Mouse (Mus musculus) adipocyte (in vitro differentiated cells): Measurements from ENCODE around the gene Tgm2.
A peak's percentile ranks its signal among the peaks of the same experiment; 100 is the strongest.

ENCODE experiments used
- DNase-seq: peaks from one replicate; pipeline ENCODE4 v3.0.0-alpha.2; 2016; ENCODE audit warnings: low spot score

Gene Tgm2

DNA sequence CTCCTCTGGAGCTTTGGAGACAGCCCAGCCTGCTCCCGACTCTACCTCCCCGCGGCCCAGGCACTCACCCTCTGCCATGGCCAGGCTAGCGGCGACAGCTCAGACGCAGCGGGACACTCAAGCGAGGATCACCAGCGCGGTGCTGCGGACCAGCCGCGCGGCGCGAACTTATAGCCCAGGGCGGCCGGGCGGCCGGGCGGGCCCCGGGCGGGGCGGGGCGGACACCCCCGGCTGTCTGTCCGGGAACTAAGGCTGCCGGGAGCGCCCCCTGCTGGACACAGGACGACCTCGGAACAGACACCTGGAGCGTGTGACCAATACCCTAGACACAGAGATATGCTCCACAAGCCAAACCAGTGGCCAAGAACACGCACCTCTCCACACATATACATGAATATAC is at the start of gene Tgm2:
TSS of gene Tgm2 (minus strand) at position 214 of the 400 bp plus-strand sequence.
- peak; percentile 59 for DNase-seq

DNA sequence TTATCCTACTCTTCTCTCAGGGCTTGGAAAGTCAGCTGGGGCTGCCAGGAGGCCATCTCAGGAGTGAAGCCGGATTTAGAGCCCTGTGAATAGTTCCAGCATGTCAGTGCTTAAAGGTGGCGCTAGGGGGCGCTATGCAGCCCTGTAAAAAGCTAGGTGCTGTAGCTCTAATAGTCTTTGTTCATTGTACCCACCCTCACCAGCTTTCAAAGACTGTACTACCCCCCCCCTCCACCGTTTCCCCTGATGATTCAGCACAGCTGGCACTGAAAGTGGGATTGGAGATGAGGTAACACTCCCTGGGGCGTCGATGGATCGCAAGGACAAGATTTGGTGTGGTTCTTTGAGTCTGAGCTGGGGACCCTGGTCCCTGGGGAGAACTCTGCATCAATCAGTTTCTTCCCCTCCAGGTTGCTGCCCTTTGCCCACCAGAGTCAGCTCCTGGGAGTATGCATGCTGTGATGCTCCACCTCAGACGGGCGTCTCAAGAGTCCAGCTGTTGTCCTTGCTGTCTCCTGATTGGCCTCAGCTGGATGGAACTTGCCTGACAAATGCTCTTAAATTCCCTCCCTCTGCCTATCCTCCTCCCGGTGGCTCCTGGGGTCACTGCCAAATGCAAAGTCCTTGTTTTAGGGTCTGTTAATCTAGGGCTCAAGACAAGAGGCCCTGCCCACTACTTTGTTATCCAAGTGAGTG is 48.9 kb upstream of the Tgm2 start:
- peak; percentile 56 for DNase-seq

DNA sequence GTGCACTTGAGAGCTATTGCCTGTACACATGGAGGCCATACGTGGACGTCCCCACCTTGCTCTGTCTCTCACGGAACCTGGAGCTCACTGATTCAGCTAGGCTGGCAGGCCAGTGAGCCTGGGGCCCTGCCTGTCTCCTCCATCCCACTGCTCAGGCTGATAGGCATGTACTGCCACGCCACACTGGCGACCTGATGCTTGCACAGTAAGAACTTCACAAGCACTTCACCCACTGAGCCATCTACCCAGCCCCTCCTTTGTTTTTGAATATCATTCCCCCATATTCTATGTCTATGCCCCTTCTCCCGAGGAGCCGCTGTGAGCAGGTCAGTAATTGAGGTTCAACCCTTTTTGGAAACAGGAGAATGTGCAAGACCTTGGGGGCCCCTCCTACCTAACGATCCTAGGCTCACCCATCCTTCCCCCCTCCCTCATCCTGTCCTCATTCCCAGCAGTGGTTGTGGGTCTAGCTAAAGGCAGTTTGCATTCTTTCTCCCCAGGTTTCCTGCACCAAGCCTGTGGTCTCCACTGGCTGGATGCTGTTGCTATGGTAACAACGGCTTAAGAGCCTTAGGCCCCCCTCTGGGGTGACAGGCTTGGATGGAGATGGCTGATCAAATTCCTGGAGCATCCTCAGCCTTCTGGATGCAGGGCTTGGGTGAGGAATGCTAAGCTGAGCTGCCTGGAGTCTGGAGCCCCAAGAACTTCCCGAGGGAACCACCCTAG is 47.5 kb upstream of the Tgm2 start:
- DNase-seq, result no peak

DNA sequence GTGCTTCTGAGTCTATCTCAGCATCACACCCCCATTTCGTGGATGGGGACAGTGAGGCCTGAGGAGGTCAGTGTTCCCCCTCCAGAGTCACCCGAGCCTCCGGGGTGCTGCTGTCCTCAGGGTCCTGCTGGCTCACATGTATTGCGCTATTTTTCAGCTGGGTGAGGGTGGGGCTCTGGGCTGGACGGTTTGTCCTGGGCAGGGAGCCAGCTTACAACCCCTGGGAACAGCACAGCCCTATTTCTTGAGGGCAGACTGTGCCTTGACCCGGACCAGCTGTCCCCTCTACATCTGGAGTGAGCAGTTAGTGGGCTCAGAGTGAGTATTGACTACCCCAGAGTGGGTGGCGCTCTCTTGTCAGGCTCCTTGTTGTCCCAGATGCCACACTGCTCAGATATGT is 44.9 kb upstream of the Tgm2 start:
- DNase-seq, result peak; percentile 54

DNA sequence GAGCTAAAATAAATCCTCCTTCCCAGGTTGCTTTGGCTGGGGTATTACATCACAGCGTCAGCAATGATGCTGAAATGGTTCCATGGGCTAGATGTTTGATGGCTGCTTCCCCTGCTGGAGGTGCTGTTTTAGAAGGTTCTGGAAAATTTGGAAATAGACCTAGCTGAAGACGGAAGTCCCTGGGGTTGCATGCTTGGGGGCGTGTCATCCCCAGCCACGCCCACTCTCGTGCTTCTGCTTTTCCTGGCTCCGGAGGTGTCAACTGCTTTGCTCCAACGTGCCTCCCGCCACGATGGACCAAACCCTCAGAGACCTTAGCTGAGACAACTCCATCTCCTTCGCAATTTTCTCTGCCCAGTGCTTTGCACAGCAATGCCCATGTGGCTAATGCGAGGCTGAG is 43.2 kb upstream of the Tgm2 start:
- DNase-seq, result no peak

DNA sequence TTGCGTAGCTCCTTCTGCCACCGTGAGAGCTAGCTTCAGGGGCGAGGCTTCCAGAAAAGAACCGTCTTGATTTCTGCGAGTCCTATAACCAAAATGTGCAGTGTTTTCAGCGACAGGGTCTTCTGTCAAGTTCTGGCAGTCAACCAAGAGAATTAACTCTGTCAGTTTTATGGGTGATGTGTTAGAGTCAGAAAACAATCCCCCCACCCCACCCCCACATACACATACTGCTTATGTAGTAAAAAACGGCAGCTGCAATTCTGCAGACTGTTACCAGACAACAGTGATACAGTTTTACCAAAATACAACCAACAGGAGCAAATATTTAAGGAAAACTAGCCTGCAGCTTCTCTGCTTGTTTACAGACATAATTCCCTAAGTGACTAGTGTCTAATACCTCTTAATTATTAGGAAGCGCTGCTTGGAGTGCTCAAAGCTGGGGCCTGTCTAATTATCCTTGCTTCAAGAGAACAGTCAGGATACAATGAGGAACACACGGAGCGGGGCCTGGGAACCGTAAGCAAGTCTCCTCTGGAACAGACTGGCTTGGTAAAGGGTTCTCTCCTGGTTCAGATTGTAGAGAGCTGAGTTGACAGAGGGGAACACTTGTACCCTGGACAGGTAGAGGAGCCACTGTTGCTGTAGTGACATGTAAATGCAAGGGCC is 40.1 kb upstream of the Tgm2 start:
- DNase-seq, result no peak

DNA sequence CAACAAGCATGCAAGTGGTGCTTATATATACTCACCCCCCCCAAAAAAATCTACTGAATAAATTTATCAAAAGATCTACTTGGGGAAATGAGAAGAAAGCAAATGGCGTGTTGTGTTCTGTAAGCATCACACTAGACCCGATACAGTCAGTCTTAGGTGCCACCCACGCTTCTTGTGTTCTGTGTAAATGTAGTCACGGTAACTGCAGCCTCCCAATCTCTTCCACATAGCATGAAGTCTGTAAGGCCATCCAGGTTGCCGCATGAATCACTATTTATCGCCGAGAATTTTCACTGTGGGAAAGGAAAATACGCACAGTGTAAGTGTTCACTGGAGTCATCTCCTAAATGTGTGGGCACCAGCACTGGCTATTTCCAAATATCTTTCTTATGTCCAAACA is 37.0 kb upstream of the Tgm2 start:
- no peak for DNase-seq

DNA sequence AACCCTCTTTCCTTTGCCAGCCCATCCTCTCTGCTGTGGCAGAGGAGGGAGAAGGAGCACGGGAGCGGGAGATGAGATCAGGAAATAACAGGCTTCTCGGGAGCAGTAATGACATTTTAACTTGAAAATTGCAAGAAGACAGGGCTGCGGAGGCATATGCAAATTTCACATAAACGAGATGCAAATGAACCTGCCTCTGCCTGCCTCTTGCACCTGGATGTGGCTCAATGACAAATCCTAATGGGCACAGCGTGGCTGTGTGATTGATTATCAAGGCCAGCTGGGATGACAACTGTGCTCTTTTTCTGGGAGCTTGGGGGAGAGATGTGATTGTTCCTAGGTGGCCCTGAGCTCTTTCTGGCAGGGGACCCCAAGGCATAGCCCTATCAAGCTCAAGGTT is 35.7 kb upstream of the Tgm2 start:
- DNase-seq, result no peak

DNA sequence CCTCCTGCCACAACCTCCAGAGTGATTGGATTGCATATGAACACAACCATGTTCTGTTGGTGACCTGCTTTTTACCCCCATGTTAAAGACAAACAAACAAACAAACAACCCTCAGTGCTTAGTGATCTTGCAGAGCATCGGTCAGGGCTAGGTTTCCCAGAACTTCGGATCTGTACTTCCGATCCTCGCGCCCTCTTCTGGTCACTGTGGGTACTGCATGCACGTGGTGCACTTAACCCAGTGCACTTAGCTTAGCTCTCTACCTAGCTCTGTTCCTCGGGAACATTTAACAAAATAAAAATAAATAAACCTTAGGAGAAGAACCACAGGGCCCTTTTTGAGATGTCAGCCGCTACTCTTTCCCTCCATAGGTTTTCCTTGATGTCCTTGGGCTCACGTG is 34.6 kb upstream of the Tgm2 start:
- no peak for DNase-seq

DNA sequence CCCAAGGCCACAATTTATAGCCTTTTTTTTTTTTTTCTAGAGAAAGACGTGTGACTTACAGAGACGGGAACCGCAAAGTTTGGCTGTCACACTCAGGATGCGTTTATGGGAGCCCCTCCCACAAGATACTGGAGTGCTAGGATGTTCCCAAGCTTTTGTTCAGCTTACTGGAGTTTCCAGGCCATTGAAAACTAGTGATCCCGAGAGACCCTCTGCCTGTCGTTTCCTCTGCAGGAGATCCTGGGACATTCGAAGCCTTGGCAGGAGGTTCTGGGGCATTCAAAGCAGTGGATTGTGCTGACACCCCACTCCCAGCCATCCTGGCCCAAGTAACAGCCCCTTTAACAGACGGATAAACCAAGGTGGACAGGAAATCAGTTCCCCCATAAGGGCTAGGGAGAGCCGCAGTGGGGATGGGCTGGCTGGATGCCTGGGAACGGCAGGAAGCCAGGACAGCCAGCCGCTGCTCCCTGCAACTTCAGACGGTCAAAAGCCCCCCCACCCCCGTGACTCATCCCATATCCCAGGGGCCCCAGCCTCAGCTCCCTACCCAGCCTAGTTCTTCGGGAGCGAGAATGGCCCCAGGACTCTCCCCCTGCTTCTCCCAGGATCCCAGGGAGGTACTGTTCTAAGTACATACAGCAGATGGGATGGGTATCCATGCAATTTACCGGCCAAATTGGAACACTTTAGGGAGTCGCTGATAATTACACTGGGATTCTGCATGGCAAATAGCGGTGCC is 33.3 kb upstream of the Tgm2 start:
- DNase-seq, result no peak

DNA sequence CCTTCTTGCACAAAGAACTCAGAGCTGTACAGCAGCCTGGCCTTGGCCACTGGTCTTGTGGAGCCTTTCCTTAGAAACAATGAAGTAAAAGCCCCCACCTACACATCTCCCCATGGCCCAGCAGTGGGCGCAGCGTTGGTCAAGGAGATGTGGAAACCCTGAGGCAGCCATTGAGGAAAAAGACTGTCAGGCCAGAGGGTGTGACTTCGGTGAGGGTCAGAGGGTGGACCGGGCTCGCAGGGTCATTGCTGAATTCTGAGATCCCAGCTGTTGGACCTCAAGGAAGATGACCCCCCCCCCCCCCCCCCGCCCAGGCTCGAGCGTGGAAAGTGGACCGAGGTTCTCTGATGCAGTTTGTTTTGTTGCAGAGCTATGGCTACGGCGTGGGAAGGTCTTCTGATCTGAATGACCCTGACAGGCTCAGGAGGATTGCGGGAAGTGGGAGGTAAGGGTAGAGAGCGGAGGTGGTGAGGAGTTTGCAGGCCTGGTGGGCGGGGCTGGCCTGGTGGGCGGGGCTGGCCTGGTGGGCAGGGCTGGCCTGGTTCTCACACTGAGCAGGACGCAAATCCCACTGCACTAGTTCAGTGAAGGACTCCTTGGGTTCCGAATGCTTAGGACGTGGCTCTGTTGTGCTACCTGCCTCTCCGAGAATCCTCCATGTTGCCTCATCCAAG is 32.6 kb upstream of the Tgm2 start:
- no peak for DNase-seq

DNA sequence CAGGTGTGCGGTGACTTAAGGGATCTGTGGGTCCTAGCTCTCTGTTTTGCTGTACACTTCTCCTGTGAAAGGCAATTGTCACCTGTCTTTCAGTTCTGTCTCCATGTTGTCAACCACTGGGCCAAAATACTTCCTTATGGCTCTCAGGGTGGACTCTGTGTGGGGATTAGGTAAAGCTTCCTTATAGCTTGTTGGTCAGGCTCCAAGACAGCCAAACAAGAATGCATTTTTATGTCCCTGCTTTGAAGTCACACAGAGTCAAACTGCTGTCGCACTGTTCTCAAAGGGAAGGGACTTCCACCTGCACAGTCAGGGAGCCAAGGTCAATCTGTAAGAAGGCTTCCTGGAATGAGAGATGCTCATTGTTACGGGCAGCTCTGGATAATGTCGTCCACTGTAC is 31.9 kb upstream of the Tgm2 start:
- DNase-seq, result no peak

DNA sequence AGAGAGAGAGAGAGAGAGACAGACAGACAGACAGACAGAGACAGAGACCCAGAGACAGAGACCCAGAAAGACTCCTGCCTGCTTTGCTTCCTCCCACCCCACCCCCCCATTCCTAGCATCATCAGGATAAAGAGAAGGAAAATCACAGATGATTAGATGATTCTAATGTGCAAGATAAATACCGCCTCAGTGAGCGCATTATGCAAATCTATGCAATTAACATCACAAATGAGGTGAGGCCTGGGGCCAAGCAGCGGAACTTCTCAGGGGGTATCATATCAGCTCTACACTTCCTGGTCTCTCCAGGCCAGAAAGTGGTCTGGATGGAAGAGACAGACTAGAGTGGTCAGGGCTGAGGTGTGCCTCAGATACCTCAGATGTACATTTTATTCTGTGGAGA is 31.3 kb upstream of the Tgm2 start:
- DNase-seq, result no peak

DNA sequence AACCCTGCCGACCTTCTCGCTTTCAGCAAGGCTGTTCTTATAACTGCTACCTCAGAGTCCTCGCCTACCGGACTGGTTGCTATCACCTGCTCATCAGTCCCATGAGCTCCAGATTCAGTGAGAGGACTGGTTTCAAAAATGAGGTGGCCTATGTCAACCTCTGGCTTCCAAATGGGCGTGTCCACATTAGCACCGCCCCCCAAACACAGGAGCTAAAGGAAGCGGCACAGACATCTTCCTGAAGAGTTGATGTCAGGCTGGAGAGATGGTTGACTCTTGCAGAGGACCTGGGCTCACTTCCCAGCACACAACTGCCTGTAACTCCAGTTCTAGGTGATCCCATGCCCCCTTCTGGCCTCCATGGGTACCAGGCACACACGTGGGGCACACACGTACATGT is 30.5 kb upstream of the Tgm2 start:
- DNase-seq, result no peak

DNA sequence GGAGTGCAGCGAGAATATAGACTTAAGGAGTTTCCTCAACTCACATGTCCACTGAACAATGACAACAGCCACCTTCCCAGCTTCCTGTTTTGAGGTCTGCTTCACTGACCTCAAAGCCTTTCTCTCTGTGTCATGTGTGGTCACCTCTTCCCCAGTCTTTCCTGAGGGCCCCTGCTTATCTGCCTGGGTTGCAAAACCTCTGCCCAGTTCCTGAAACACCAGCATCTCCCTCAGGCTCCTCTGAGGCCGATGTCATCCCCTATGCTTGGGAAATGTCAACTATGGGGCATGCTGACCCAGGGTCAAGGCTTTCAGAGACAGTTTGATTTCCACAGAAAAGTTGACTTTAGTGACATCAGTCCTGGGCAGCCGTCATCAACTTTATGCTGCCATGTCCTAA is 29.2 kb upstream of the Tgm2 start:
- DNase-seq, result peak; percentile 58

DNA sequence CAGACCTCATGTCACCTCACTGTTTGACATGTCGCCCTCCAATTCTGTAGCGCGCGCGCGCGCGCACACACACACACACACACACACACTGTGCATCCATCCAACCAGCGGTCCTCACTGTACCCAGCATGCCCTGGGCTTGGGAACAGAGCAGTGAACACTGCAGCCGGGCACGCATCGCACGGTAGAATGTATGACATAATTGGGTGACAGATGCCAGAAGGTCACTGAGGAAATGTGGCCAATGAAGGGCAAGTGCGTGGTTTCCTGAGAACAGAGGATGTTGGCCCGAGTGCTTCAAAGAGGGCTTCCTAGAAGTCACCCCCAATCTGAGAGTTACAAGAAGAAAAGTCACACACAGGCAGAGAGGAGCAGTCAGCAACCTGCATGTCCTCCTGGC is 28.7 kb upstream of the Tgm2 start:
- DNase-seq, result no peak

DNA sequence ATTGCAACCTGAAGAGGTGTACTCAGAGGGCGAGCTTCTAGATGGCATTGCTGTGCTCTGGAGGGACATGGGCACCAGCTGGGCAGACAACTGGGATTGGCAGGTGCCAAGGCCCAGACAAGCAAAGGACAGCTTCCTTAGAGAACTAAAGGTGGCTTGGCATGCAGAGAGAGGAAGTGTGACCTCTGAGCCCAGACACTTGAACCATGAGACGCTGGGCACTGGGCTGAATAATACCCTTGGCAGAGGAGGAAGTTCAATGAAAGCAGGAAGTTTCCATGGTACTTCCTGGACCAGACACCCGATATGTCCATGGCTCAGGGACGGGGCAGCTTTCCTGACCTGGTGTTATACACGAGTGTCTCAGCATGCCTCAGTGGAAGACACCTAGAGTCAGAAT is 28.2 kb upstream of the Tgm2 start:
- no peak for DNase-seq

DNA sequence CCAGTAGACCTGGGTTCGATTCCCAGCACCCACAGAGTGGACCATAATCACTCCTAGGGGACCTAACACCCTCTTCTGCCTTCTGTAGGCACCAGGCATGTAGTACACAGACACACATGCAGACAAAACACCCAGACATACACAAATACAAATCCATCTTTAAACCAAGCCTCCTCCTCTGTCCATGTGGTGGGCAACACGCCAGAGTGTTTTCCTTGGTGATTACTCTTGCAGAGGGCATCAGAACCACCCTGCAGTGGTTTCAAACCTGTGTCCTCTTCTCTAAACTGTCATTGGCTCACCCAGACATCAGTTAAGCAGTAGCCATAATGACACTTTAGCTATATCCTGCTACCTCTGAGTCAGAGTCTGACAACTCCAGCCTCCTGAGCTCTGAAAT is 24.2 kb upstream of the Tgm2 start:
- DNase-seq, result no peak

DNA sequence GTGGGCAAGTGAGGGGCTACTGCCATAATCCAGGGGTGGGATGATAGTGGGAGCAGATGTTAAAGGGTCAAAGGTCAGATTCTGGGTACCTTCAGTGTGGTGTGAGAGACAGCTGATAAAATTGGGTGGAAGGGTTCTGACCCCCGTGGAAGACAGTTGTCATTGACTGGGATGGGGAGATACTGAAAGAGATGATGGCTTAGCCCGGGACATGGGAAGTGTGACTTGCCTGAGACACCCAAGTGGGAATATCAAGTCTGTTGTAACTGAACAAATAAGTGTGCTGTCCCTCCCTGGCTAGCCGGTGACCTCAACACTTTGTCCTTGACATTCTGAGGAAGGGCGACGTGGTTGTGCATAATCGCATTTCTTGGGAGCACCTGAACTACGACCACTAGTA is 23.5 kb upstream of the Tgm2 start:
- DNase-seq, result no peak

DNA sequence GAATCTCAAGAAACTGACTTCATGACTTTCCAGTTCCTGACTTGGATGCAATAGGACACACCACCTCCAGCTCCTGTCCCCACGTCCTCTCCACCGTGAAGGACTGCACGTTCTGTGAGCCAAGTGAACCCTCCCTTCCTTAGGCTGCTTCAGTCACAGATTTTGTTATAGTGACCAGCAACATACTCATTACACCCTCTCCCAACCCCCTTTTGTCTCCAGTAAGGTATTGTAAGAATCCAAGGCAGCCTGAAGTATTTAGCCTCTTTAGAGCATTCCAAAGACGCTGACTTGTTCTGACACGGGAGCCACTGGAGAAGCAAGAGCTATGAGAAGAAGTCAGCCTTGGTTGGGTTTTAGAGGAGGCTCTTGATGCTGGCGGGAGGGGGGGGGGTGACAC is 23.1 kb upstream of the Tgm2 start:
- DNase-seq, result no peak

DNA sequence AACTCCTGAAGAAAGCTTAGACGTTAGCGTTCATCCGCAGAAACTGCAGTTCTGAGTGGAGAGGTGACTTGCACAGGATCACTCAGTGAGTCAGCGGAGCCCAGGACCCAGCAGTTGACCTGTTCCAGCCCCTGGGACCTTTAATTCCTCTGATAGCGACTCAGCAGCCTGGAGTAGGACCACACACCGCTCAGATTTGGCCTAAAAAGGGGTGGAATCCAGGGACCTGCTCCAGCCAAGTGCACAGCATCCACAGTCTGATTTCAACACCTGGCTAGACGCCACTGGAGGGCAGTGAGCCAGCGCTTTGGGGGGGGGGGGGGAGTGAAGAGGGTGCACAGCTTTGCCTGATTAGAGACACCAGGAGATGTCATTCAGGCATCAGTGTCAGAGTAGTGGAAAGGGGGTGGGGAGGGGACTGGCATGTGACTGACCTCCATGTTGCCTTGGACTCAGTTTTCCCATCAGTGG is 22.5 kb upstream of the Tgm2 start:
- peak; percentile 60 for DNase-seq
